Mouse (Mus musculus) central nervous system, embryonic 14 days (tissue): ENCODE measurements around the gene Elovl4. TPM values are rescaled to one million over a fixed set of nuclear protein-coding genes. Genes with fewer than 3 reads are reported as not detected.

Experiments used
- polyA plus RNA-seq: library from polyadenylated mRNA; depleted of rRNA; stranded (reverse); fragments of >200 nt; gene quantifications from 2 replicates; pipeline ENCODE4 v1.2.3, GENCODE M21; 2012; rRNA removed

Elovl4 gene
- polyA plus RNA-seq: 27.7 and 29.7 TPM in 2 replicates

DNA sequence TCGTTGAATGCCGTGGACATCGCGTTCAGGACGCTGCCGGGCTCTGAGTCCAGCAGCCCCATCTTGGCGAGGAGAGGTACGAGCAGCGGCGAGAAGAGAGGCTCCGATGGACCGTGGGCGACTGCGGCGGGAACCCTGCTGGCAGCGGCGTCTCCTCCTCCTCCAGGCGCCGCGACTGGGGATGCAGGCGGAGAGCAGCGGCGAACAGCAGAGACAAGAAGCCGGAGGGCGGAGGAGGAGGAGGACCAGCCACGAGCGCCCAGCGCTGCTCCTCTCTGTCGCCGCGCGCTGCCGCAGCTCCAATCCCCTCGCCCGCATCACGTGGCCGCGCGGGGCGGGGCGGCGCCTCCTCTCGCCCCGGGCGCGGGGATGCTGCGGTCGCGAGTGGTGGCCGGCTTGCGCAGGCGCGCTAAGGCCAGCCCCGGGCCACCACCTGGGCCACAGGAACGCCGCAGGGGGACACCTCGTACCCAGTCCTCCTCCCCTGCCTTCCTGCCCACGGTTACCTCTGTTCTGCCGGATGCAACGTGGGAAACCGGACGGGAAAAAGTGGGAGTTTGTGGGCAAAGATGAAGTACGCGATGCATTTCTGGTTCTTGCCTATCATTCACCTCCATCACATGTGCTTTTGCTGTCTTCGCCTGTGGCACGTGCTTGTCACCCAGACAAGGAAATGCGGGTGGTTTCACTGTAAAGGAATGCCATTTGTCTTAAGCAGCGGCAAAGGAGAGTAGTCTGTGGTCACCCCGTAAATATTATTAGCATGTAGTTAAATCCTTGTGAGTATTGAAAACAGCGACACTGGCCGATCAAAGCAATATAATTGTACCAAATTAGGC is at the start of gene Elovl4:
Gene Elovl4, minus strand, starts transcription at position 301 of the 839 bp plus-strand sequence.

DNA sequence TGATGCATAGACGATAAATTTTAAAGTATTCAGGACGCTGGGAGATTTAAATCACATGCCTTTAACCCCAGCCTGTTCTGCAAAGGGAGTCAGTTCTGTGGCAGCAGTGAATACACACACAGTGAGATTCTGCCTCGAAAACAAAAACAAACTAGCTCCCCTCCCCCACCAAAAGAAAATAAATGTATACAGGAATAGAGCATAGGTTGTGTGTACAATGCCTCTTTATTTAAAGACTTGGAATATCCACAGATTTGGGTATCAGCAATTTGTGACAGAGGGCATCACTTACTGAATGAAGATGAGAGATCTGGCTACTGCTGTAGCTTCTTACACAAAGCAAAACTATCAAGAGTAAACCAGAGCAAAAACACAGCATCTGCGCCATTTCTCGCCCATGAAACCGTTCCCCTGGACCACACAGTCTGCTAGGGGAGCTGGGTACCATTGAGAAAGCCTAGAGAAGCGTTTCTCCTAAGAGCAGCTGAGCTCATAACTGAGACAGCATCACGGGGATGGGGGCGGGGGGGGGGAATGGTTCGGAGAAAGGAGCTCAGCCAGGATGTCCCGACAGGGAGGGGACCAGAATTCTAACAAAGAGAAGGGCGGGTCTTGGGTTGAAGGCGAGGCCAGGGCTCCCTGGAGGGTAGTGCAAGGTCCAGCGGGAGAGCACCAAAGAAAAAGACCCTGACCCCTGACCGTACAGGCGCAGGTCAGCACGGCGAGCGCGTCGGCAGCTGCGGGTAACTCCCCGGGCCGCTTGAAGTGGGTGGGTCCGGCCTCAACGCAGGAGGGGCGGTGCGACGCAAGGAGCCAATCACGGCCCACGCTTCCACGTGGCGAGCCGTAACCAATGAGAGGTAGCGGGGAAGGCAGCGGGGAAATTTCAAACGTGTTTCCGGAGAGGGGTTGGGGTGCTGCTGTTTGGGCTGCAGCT is 28.0 kb upstream of the Elovl4 start, which contains the start of gene Ttk:
Gene Ttk, plus strand, starts transcription at position 879 of the 937 bp plus-strand sequence.

Other genes starting within 250 kb of the Elovl4 start
- gene Ttk, start 28.4 kb upstream of the Elovl4 start, polyA plus RNA-seq: 10.7 and 13.6 TPM in 2 replicates
- 28.6 and 30.4 TPM in 2 replicates for gene Bckdhb, start 118.9 kb upstream of the Elovl4 start, polyA plus RNA-seq